In the genomic region with DNA sequence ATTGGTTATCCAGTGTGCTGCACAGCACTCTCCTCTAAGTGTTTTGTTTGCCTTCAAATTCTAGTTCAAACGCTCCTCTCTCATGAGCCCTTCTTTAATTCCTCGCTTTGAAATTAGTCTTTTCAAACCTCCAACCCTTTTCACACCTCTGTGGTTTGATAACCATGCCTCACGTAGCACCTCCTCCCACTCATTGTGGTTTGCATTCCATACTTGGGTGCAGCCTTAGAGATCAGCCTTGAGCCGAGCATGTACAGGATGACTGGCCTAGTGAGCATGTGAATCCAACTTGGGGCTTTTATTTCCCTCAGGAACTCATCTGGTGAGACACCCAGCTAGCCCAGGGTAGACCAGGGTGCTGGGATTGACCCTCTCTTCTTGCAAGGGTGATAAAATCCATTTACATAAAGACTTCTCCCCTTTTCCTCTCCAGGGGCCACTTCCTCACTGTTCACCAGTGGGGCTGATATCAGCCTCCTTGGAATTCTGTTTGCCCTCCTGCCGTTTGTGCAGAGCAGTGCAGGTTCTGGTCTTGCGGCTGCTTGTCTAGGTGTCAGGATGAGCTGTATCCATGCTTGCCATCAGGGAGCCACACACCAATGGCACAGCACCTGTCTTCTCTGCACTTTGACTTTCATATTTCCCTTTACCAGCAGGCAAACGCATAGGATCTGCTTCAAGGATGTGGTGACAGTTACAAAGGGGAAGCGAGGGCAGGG, we compare ENCODE assay signal across 15 mouse cellular contexts. TPM values are rescaled to one million over a fixed set of nuclear protein-coding genes. Genes with fewer than 3 reads are reported as not detected.
DNase-seq lines count a peak whose midpoint lies in the region; ATAC-seq and TF ChIP-seq lines count a peak whose summit lies in the region.
"Had no signal": no experiment of that assay in that cellular context is flagged by ENCODE, and none has a peak within 500 bp of the region (broad histone marks: within the 10 kb centered on the region; RNA-seq: fewer than 3 reads in every experiment).

No protein-coding gene starts in this region.

- no peak for ATAC-seq in heart, embryonic 16.5 days (replicated peaks; ENCODE audit: extremely low read depth, insufficient read depth, low FRiP score)
- peak; percentile 15 for ATAC-seq in granulocyte monocyte progenitor cell, adult 5-6 weeks (replicated peaks; ENCODE audit: poor library complexity, severe bottlenecking)
- ATAC-seq in monocyte, adult 5-6 weeks (replicated peaks; ENCODE audit: insufficient number of reproducible peaks, low FRiP score, low TSS enrichment, poor library complexity, severe bottlenecking): no peak

- H3K27ac ChIP-seq in heart, embryonic 16.5 days (ENCODE audit: low read length): peak overlapping the region; percentile 56
- no peak overlapping the region for H3K27ac ChIP-seq in gastrocnemius, adult 2 months
- H3K27ac ChIP-seq: hindbrain, embryonic 15.5 days; limb, embryonic 10.5 days; liver, embryonic 15.5 days had no signal

- H3K4me1 ChIP-seq in heart, embryonic 16.5 days (ENCODE audit: control insufficient read depth, insufficient read depth, low read length): peaks cover 29% of the 10 kb centered on the region
- H3K4me1 ChIP-seq: hindbrain, embryonic 15.5 days had no signal

- H3K36me3 ChIP-seq in heart, embryonic 16.5 days (ENCODE audit: control insufficient read depth, insufficient read depth): no peaks in the 10 kb centered on the region
- H3K36me3 ChIP-seq: G1E; hindbrain, embryonic 15.5 days; limb, embryonic 10.5 days; liver, embryonic 15.5 days had no signal

- H3K9ac ChIP-seq in heart, embryonic 16.5 days (ENCODE audit: low read length): no peak overlapping the region
- H3K9ac ChIP-seq: hindbrain, embryonic 15.5 days; liver, embryonic 15.5 days had no signal

- no peak for DNase-seq in heart, adult 18-20 months
- DNase-seq in NIH3T3 (ENCODE audit: low read depth): peak; percentile 38
- peak; percentile 34 to 52 for DNase-seq in natural killer cell, adult 2 months (ENCODE audit: low spot score in 2 of 2)
- no peak for DNase-seq in cerebellum, postnatal 25 days
- no peak for DNase-seq in gastrocnemius, adult 2 months
- DNase-seq: adrenal gland, postnatal 25 days; thymus, adult 18-20 months had no signal

- H3K27me3 ChIP-seq in heart, embryonic 16.5 days (ENCODE audit: control insufficient read depth, insufficient read depth, low read length): no peaks in the 10 kb centered on the region
- H3K27me3 ChIP-seq: hindbrain, embryonic 15.5 days; liver, embryonic 15.5 days had no signal

- H3K9me3 ChIP-seq in heart, embryonic 16.5 days (replicated peaks; ENCODE audit: control insufficient read depth, low read length): no peaks in the 10 kb centered on the region
- H3K9me3 ChIP-seq: G1E; hindbrain, embryonic 15.5 days; limb, embryonic 10.5 days; liver, embryonic 15.5 days had no signal

- no peak overlapping the region for H3K4me2 ChIP-seq in heart, embryonic 16.5 days (ENCODE audit: low read depth, low read length)
- H3K4me2 ChIP-seq: hindbrain, embryonic 15.5 days; liver, embryonic 15.5 days had no signal

- intact Hi-C loops in gastrocnemius, adult 2 months (cut with DNase I): no loop called here

- WGBS in heart, embryonic 16.5 days: 45% methylated on average over 8 of the region's 8 CpGs

- no peak overlapping the region for H3K4me3 ChIP-seq in heart, embryonic 16.5 days (ENCODE audit: low read length)
- H3K4me3 ChIP-seq in gastrocnemius, adult 2 months: no peak overlapping the region
- H3K4me3 ChIP-seq: hindbrain, embryonic 15.5 days; limb, embryonic 10.5 days; liver, embryonic 15.5 days had no signal

- TF ChIP-seq CTCF in gastrocnemius, adult 2 months (IDR thresholded peaks at IDR 0.05): no peak

RNA-seq across cellular contexts. Expression of a gene that starts 6.7 kb away (rescaled TPM):
- polyA plus RNA-seq in heart, embryonic 16.5 days (2015; fragmentation: Nextera tagmentation; extraction: Ambion mirVana): 0.85 and 1.1 TPM in 2 replicates
- total RNA-seq in heart, adult 18-20 months (2021): 1 to 10 TPM in 1 of 2 experiments, under 1 TPM in 1; 0.60 to 1.1 TPM
- total RNA-seq in granulocyte monocyte progenitor cell, adult 5-6 weeks (2014; fragmentation: Nextera tagmentation): 0.30 and 0.47 TPM in 2 replicates
- 0.05 TPM in 1 of 2 replicates, not detected in the other for total RNA-seq in granulocyte monocyte progenitor cell, adult 5-6 weeks (2017)
- total RNA-seq in gastrocnemius, adult 2 months (2021): under 1 TPM; 0.17 to 0.36 TPM
- total RNA-seq in monocyte, adult 5-6 weeks (2017): 1.2 TPM in 1 of 3 replicates, not detected in the others
- polyA plus RNA-seq: G1E had no signal

RNA-seq across cellular contexts. Expression of a gene that starts 9.1 kb away (rescaled TPM):
- polyA plus RNA-seq in heart, embryonic 16.5 days (2015; fragmentation: Nextera tagmentation; extraction: Ambion mirVana): 0.36 and 1.1 TPM in 2 replicates
- total RNA-seq in heart, adult 18-20 months (2021): not detected
- not detected in 2 replicates for total RNA-seq in granulocyte monocyte progenitor cell, adult 5-6 weeks (2014; fragmentation: Nextera tagmentation)
- total RNA-seq in granulocyte monocyte progenitor cell, adult 5-6 weeks (2017): not detected in 2 replicates
- total RNA-seq in gastrocnemius, adult 2 months (2021): not detected
- total RNA-seq in monocyte, adult 5-6 weeks (2017): not detected in 3 replicates
- total RNA-seq: adrenal gland, postnatal 25 days; layer of hippocampus, postnatal 14 days had no signal
- polyA plus RNA-seq: G1E; liver, embryonic 15.5 days had no signal

RNA-seq across cellular contexts. Expression of a gene that starts 50.5 kb away (rescaled TPM):
- 2.8 and 4.0 TPM in 2 replicates for polyA plus RNA-seq in heart, embryonic 16.5 days (2015; fragmentation: Nextera tagmentation; extraction: Ambion mirVana)
- total RNA-seq in heart, adult 18-20 months (2021): 1 to 10 TPM; 4.1 to 4.7 TPM
- total RNA-seq in granulocyte monocyte progenitor cell, adult 5-6 weeks (2014; fragmentation: Nextera tagmentation): 7.4 and 8.6 TPM in 2 replicates
- total RNA-seq in granulocyte monocyte progenitor cell, adult 5-6 weeks (2017): 3.6 and 6.3 TPM in 2 replicates
- 1 to 10 TPM; 1.0 to 1.8 TPM for total RNA-seq in gastrocnemius, adult 2 months (2021)
- total RNA-seq in monocyte, adult 5-6 weeks (2017): 9.4 to 15.8 TPM (median 14.8 TPM) in 3 replicates
- polyA plus RNA-seq: G1E had no signal

RNA-seq across cellular contexts. Expression of a gene that starts 58.7 kb away (rescaled TPM):
- polyA plus RNA-seq in heart, embryonic 16.5 days (2015; fragmentation: Nextera tagmentation; extraction: Ambion mirVana): 0.94 and 1.0 TPM in 2 replicates
- total RNA-seq in heart, adult 18-20 months (2021): 1 to 10 TPM; 1.9 to 3.1 TPM
- total RNA-seq in granulocyte monocyte progenitor cell, adult 5-6 weeks (2014; fragmentation: Nextera tagmentation): not detected in 2 replicates
- not detected in 2 replicates for total RNA-seq in granulocyte monocyte progenitor cell, adult 5-6 weeks (2017)
- total RNA-seq in gastrocnemius, adult 2 months (2021): under 1 TPM; 0.38 to 0.42 TPM
- total RNA-seq in monocyte, adult 5-6 weeks (2017): 1.3 to 22.3 TPM (median 6.2 TPM) in 3 replicates
- polyA plus RNA-seq: G1E had no signal

Comparison
In these comparisons a context has a peak if more than half of its experiments do, and no peak if none do; other contexts are left out.
1. DNase-seq: peak in NIH3T3 (single experiment) and natural killer cell, adult 2 months (2 of 2); none in heart, adult 18-20 months (0 of 2), cerebellum, postnatal 25 days (0 of 2) and gastrocnemius, adult 2 months (single experiment).